Mouse (Mus musculus) left cerebral cortex, postnatal 10 days (tissue): ENCODE results near the gene Lekr1. TPM values are rescaled to one million over a fixed set of nuclear protein-coding genes. Genes with fewer than 3 reads are reported as not detected.

Source experiments
- DNase-seq, 2 experiments: peaks; one replicate each; pipeline ENCODE4 v3.0.0; 2021 to 2022; ENCODE audit warnings: low spot score in 2 of 2, mixed read lengths in 1 of 2; ENCODE audit errors: extremely low spot score in 1 of 2
- intact Hi-C: fragments of 180-260 bp; cut with DNase I; formaldehyde crosslinking; loops from one replicate; pipeline ENCODE4 v1.15.1; 2025
- total RNA-seq, 2 experiments: library from RNA; stranded (reverse); gene quantifications; 2 replicates each; pipeline ENCODE4 v1.2.3; 2021

Gene Lekr1
- total RNA-seq, 2 experiments from 2014 or later, result 6.5 to 8.9 TPM

- DNase-seq, result no peak
- intact Hi-C loops, result no loop called here
Observed at GRCm38 (mm10) chr3:65814881-65815280, 148.9 kb downstream of the Lekr1 start.

GRCm38 (mm10) chr3:65816012-65816411, 150.0 kb downstream of the Lekr1 start:
- intact Hi-C loops, result no loop called here
- DNase-seq, result no peak

GRCm38 (mm10) chr3:65818597-65818996, 152.6 kb downstream of the Lekr1 start:
- DNase-seq, result no peak
- intact Hi-C loops, result no loop called here

GRCm38 (mm10) chr3:65819841-65820240, 153.8 kb downstream of the Lekr1 start:
- no peak for DNase-seq
- intact Hi-C loops, result no loop called here

GRCm38 (mm10) chr3:65824886-65825285, 158.9 kb downstream of the Lekr1 start:
- no peak for DNase-seq
- intact Hi-C loops, result no loop called here

- DNase-seq, result no peak
- intact Hi-C loops, result no loop called here
Observed at GRCm38 (mm10) chr3:65826716-65827115, 160.7 kb downstream of the Lekr1 start.

GRCm38 (mm10) chr3:65827400-65827799, 161.4 kb downstream of the Lekr1 start:
- intact Hi-C loops, result no loop called here
- no peak for DNase-seq

- no peak for DNase-seq
Observed at GRCm38 (mm10) chr3:65828020-65828419, 162.0 kb downstream of the Lekr1 start.

GRCm38 (mm10) chr3:65829230-65829629, 163.2 kb downstream of the Lekr1 start:
- peak; percentile 7 to 79 for DNase-seq
- intact Hi-C loops, result no loop called here

More at GRCm38 (mm10) chr3:65828020-65828419, 162.0 kb downstream of the Lekr1 start:
- intact Hi-C loops, result no loop called here

- DNase-seq, result no peak
- intact Hi-C loops, result no loop called here
Observed at GRCm38 (mm10) chr3:65829943-65830483, 164.0 kb downstream of the Lekr1 start.

- intact Hi-C loops, result no loop called here
- no peak for DNase-seq
Observed at GRCm38 (mm10) chr3:65830801-65831200, 164.8 kb downstream of the Lekr1 start.

GRCm38 (mm10) chr3:65832398-65832797, 166.4 kb downstream of the Lekr1 start:
- DNase-seq, result no peak
- intact Hi-C loops, result no loop called here

GRCm38 (mm10) chr3:65836435-65836834, 170.4 kb downstream of the Lekr1 start:
- DNase-seq, result no peak
- intact Hi-C loops, result no loop called here

GRCm38 (mm10) chr3:65839664-65840063, 173.6 kb downstream of the Lekr1 start:
- DNase-seq, result no peak
- intact Hi-C loops, result no loop called here

GRCm38 (mm10) chr3:65841175-65841574, 175.1 kb downstream of the Lekr1 start:
- no peak for DNase-seq
- intact Hi-C loops, result no loop called here

- intact Hi-C loops, result no loop called here
- no peak for DNase-seq
Observed at GRCm38 (mm10) chr3:65842515-65843184, 176.6 kb downstream of the Lekr1 start.

GRCm38 (mm10) chr3:65843185-65843552, 177.1 kb downstream of the Lekr1 start:
- intact Hi-C loops, result no loop called here

GRCm38 (mm10) chr3:65844302-65844701, 178.3 kb downstream of the Lekr1 start:
- intact Hi-C loops, result no loop called here
- DNase-seq, result no peak

More at GRCm38 (mm10) chr3:65843185-65843552, 177.1 kb downstream of the Lekr1 start:
- DNase-seq, result no peak

- intact Hi-C loops, result no loop called here
- DNase-seq, result peak in 1 of 2 experiments; percentile 73
Observed at GRCm38 (mm10) chr3:65844851-65845552, 179.0 kb downstream of the Lekr1 start.

GRCm38 (mm10) chr3:65847158-65847787, 181.2 kb downstream of the Lekr1 start:
- intact Hi-C loops, result no loop called here
- no peak for DNase-seq
